Mouse (Mus musculus) heart, embryonic 10.5 days (tissue): Measurements from ENCODE around the gene Ipo9. TPM values are rescaled to one million over a fixed set of nuclear protein-coding genes. Genes with fewer than 3 reads are reported as not detected.

Source experiments
- DNase-seq: peaks from one replicate; pipeline ENCODE4 v3.0.0-alpha.2; 2017; ENCODE audit warnings: low spot score
- H3K27ac ChIP-seq: fragments of 300-500 bp; sonication (generic); 2 replicates; pipeline ENCODE4 v1.5.1; 2016; ENCODE audit warnings: mild to moderate bottlenecking
- H3K27me3 ChIP-seq: fragments of 300-500 bp; sonication (generic); 2 replicates; pipeline ENCODE4 v1.6.1; 2016; ENCODE audit warnings: mild to moderate bottlenecking; ENCODE audit not compliant: poor library complexity, insufficient read depth, severe bottlenecking
- H3K36me3 ChIP-seq: fragments of 300-500 bp; sonication (generic); 2 replicates; pipeline ENCODE4 v1.6.1; 2016; ENCODE audit warnings: mild to moderate bottlenecking, moderate library complexity
- H3K4me1 ChIP-seq: fragments of 300-500 bp; sonication (generic); 2 replicates; pipeline ENCODE4 v1.6.1; 2016; ENCODE audit warnings: mild to moderate bottlenecking
- H3K4me3 ChIP-seq: fragments of 300-500 bp; sonication (generic); 2 replicates; pipeline ENCODE4 v1.5.1; 2016; ENCODE audit warnings: mild to moderate bottlenecking, moderate library complexity
- H3K9me3 ChIP-seq: fragments of 300-500 bp; sonication (generic); 2 replicates; pipeline ENCODE4 v1.6.1; 2016; ENCODE audit warnings: mild to moderate bottlenecking, moderate library complexity
- WGBS: fragments of 180-500 bp; shearing (Covaris S2); methylation state at CpG from one replicate; pipeline ENCODE4 v1.1.7; 2016; 5-methylcytosine and 5-hydroxymethylcytosine counted together
- microRNA-seq: library from miRNA; unstranded; fragments of <30 nt; microRNA quantifications from one replicate; pipeline ENCODE4, GENCODE M21; 2017
- polyA plus RNA-seq: library from polyadenylated mRNA; unstranded; fragments of >200 nt; fragmentation: Nextera tagmentation; extraction: Ambion mirVana; gene quantifications from 2 replicates; pipeline ENCODE4 v1.2.1, GENCODE M21; 2016

The Ipo9 gene
- polyA plus RNA-seq, 1 experiment from 2014 or later = 134 TPM

GRCm38 (mm10) chr1:135359071-135359470, 71.2 kb downstream of the Ipo9 start:
- no peak for DNase-seq
- Histone ChIP-seq H3K9me3 (no peaks in the 10 kb centered on the region), H3K27ac (peak overlapping the region; percentile 73), H3K27me3 (no peaks in the 10 kb centered on the region), H3K4me3 (no peak overlapping the region), H3K4me1 (peaks cover 34% of the 10 kb centered on the region), H3K36me3 (peaks cover 10% of the 10 kb centered on the region)
- 15% methylated on average over 2 of the region's 2 CpGs for WGBS

DNA sequence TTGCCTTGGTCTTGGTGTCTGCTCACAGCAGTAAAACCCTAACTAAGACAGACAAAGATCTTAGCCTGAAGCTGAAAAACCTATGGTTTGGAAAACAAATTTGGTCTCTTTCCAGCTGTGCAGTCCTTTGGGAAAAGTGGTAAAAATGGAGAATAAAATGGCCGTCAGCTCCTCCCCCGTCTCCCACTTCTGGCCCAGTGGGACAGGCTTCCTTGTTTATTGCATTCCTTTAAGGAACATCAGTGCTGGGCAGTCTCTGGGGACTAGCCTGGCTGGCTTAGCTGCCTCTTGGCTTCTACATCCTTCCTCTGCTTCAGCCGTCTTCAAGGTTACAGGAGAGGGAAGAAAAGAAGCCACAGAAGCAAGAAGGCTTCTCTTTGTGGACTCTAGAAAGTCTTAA, 78.3 kb downstream of the Ipo9 start:
- no peak overlapping the region for H3K4me3 ChIP-seq
- DNase-seq = no peak
- H3K9me3 ChIP-seq = no peaks in the 10 kb centered on the region
- WGBS = 79% methylated on average over 3 of the region's 3 CpGs
- H3K27ac ChIP-seq = no peak overlapping the region
- 0 out of 2 replicates have a peak, but pooled peaks cover 3% of the 10 kb centered on the region for H3K36me3 ChIP-seq
- H3K27me3 ChIP-seq = no peaks in the 10 kb centered on the region
- H3K4me1 ChIP-seq = peaks cover 17% of the 10 kb centered on the region

DNA sequence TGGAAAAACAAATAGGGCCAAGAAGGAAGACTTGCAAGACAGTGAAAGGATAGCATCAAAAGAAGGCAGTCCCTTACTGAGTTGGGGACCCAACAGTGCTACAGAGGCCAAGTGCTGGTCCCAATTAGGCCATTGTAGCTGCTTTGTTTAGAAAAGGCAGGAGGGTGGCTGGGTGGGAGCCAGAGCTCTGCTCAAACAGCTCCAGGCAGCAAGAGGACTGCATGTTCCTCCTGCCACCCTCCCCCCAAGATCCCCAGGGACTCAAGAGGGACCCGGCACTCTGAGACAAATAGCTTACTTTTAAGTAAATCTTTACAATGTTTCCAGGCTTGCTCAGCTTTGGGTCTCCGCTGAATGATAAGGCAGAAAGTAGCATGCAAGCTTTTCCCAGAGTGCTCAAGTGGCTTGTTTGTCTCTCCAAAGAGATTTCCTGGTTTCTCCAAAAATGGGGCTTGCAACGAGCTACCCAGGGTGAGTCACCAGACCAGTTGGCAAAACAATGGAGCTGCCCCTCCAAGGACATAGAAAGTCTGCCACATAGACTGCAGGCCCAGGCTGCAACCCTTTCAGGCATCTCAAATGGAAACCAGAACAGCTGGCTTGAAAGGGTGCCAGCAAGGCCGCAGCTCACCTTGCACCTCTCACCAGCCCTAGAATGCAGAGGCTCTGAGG, 82.7 kb downstream of the Ipo9 start:
- H3K27me3 ChIP-seq = no peaks in the 10 kb centered on the region
- no peak overlapping the region for H3K4me3 ChIP-seq
- peaks cover 20% of the 10 kb centered on the region for H3K4me1 ChIP-seq
- WGBS = 45% methylated on average over 4 of the region's 4 CpGs
- H3K9me3 ChIP-seq = no peaks in the 10 kb centered on the region
- 0 out of 2 replicates have a peak overlapping the region, but pooled peaks have one; percentile 25 for H3K27ac ChIP-seq
- no peaks in the 10 kb centered on the region for H3K36me3 ChIP-seq
- DNase-seq = no peak

DNA sequence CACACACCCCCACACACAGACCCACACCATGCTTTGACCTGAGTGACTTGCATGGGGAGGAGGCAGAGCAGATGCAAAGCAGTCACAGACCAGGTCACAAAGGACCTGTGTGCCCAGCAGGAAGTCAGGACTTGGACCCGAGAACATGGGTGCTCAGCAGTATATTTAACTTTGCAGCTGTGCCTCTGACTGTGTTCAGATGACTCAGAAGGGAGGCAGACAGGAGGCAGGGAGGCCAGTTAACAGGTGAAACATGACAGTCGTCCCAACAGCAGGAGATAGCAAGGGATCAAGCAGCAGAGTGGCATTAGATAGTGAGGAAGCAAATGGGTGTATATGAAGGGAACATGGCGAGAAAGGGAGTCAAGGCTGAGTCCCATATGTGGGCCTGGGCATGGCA, 83.4 kb downstream of the Ipo9 start:
- H3K9me3 ChIP-seq = no peaks in the 10 kb centered on the region
- H3K36me3 ChIP-seq = no peaks in the 10 kb centered on the region
- no peaks in the 10 kb centered on the region for H3K27me3 ChIP-seq
- DNase-seq = no peak
- H3K27ac ChIP-seq = peak overlapping the region; percentile 4; the same call in 1 of the 2 replicates
- H3K4me3 ChIP-seq = no peak overlapping the region
- H3K4me1 ChIP-seq = peaks cover 20% of the 10 kb centered on the region
- WGBS = 47% methylated on average over 3 of the region's 3 CpGs

DNA sequence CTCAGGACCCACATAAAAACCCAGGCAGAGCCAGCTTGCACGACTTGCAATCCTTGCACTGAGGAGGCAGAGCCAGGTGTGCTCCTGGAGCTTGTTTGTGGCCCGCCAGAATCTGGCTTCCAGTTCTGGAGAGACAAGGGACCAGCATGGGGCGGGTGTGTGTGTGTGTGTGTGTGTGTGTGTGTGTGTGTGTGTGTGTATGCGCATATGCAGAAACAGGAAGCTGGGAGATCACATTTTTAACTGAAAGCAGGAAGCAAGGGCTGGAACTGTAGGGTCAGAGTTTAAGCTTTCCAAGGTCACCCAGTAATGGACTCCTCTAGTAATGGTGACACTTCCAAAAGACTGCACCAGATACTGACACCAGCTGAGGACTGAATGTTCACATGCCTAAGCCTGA, 86.3 kb downstream of the Ipo9 start:
- H3K36me3 ChIP-seq = no peaks in the 10 kb centered on the region
- H3K27me3 ChIP-seq = no peaks in the 10 kb centered on the region
- H3K9me3 ChIP-seq = no peaks in the 10 kb centered on the region
- H3K27ac ChIP-seq = no peak overlapping the region
- 69% methylated on average over 4 of the region's 4 CpGs for WGBS
- peaks cover 24% of the 10 kb centered on the region for H3K4me1 ChIP-seq
- no peak overlapping the region for H3K4me3 ChIP-seq
- no peak for DNase-seq

DNA sequence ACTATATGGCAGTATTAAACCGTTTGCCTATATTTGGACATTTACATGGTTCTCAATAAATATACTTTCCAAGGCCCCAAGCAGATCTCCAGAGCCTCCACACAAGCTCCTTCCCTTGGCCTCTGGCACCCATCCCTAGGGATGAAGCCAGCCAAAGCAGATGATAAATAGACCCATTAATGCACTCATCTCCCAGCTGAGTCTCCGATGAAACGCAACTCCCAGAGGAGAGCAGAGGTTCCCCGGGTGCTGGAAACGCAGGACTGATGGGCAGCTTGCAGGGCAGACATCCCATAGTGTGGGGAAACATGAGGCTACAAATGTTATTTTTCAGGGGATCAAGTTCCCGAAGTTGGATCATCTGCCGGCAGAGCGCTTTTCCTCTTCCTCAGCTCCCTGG, 88.4 kb downstream of the Ipo9 start:
- 84% methylated on average over 8 of the region's 8 CpGs for WGBS
- no peak for DNase-seq
- Histone ChIP-seq H3K4me1 (peaks cover 13% of the 10 kb centered on the region), H3K9me3 (no peaks in the 10 kb centered on the region), H3K27me3 (no peaks in the 10 kb centered on the region), H3K36me3 (no peaks in the 10 kb centered on the region), H3K27ac (no peak overlapping the region), H3K4me3 (no peak overlapping the region)

Small RNA genes within 50 kb of the gene (microRNA-seq; reads per million reads assigned to microRNA genes)
- 3.5 reads per million, percentile 8 among the genes with 10 or more reads in this experiment for gene Mir1231

Other genes with a start within 250 kb of the Ipo9 start
- gene Elf3, start 171.9 kb downstream of the Ipo9 start, polyA plus RNA-seq = 1.2 and 2.8 TPM in 2 replicates
- gene Rnpep, start 146.4 kb downstream of the Ipo9 start, polyA plus RNA-seq = 63.4 and 70.0 TPM in 2 replicates
- 336 and 388 TPM in 2 replicates for gene Timm17a, start 116.7 kb downstream of the Ipo9 start, polyA plus RNA-seq
- 3.6 and 5.2 TPM in 2 replicates for gene Lmod1, start 105.7 kb downstream of the Ipo9 start, polyA plus RNA-seq
- gene Shisa4, start 55.3 kb downstream of the Ipo9 start, polyA plus RNA-seq = 33.1 and 39.6 TPM in 2 replicates
- gene Nav1, start 176.8 kb upstream of the Ipo9 start, polyA plus RNA-seq = 26.5 and 33.0 TPM in 2 replicates